Mouse (Mus musculus): ENCODE measurements around the gene Arhgap17.

GRCm38 (mm10) chr7:123360185-123360584, 9.5 kb downstream of the Arhgap17 start:
- no peak for TF ChIP-seq CTCF (IDR thresholded peaks at IDR 0.05; ENCODE audit: low read depth, low read length)
- TF ChIP-seq POLR2AphosphoS5 (IDR thresholded peaks at IDR 0.05; ENCODE audit: insufficient replicate concordance, low read depth, low read length) = no peak
- no peak for TF ChIP-seq GATA1 (IDR thresholded peaks at IDR 0.05; ENCODE audit: borderline replicate concordance, low read length)
